Mouse (Mus musculus) kidney, postnatal 25 days (tissue): ENCODE data around the gene Zfp575.
A peak's percentile ranks its signal among the peaks of the same experiment; 100 is the strongest.
"Not testable (repeated sequence)": the region's sequence is repeated elsewhere in the genome, so short reads cannot be mapped to it uniquely, and the experiment has no call there.

ENCODE experiments used
- DNase-seq, 2 experiments: peaks; one replicate each; pipeline ENCODE4 v3.0.0; 2021; ENCODE audit warnings: mixed read lengths in 2 of 2

The Zfp575 gene

GRCm38 (mm10) chr7:24587330-24588105, at the start of gene Zfp575, which contains the start of gene Ethe1:
TSS of gene Zfp575 (minus strand) at chr7:24587641.
TSS of gene Ethe1 (plus strand) at chr7:24587543.
- peak; percentile 42 to 66 for DNase-seq

- no peak for DNase-seq
Measured at GRCm38 (mm10) chr7:24637046-24637445, 49.6 kb upstream of the Zfp575 start.

GRCm38 (mm10) chr7:24636264-24636663, 48.8 kb upstream of the Zfp575 start, which contains the start of gene Lypd3:
TSS of gene Lypd3 (plus strand) at chr7:24636550.
- no peak for DNase-seq

- DNase-seq = no peak
Measured at GRCm38 (mm10) chr7:24630116-24630880, 42.9 kb upstream of the Zfp575 start.

- DNase-seq = no peak
Measured at GRCm38 (mm10) chr7:24629672-24630071, 42.2 kb upstream of the Zfp575 start.

- DNase-seq = peak; percentile 89 to 92
Measured at GRCm38 (mm10) chr7:24628685-24629610, 41.5 kb upstream of the Zfp575 start.

- no peak for DNase-seq
Measured at GRCm38 (mm10) chr7:24622967-24623366, 35.5 kb upstream of the Zfp575 start.

- DNase-seq = no peak
Measured at GRCm38 (mm10) chr7:24621193-24621592, 33.8 kb upstream of the Zfp575 start.

- no peak for DNase-seq
Measured at GRCm38 (mm10) chr7:24619671-24620397, 32.4 kb upstream of the Zfp575 start.

- not testable (repeated sequence) for DNase-seq
Measured at GRCm38 (mm10) chr7:24618374-24618773, 30.9 kb upstream of the Zfp575 start.

- DNase-seq = no peak
Measured at GRCm38 (mm10) chr7:24617763-24618162, 30.3 kb upstream of the Zfp575 start.

- no peak for DNase-seq
Measured at GRCm38 (mm10) chr7:24614816-24615215, 27.4 kb upstream of the Zfp575 start.

- no peak for DNase-seq
Measured at GRCm38 (mm10) chr7:24612308-24612910, 25.0 kb upstream of the Zfp575 start.

- no peak for DNase-seq
Measured at GRCm38 (mm10) chr7:24611709-24612108, 24.3 kb upstream of the Zfp575 start.

GRCm38 (mm10) chr7:24610879-24611494, 23.5 kb upstream of the Zfp575 start:
- peak; percentile 92 to 97 for DNase-seq

- DNase-seq = peak; percentile 42 to 82
Measured at GRCm38 (mm10) chr7:24610144-24610878, 22.9 kb upstream of the Zfp575 start, which contains the start of gene Phldb3. TSS of gene Phldb3 (plus strand) at chr7:24610763.

- no peak for DNase-seq
Measured at GRCm38 (mm10) chr7:24608561-24608960, 21.1 kb upstream of the Zfp575 start.

GRCm38 (mm10) chr7:24608017-24608416, 20.6 kb upstream of the Zfp575 start:
- DNase-seq = peak; percentile 71 to 86

- DNase-seq = peak; percentile 55 to 67
Measured at GRCm38 (mm10) chr7:24606046-24606445, 18.6 kb upstream of the Zfp575 start.

- no peak for DNase-seq
Measured at GRCm38 (mm10) chr7:24605561-24605960, 18.1 kb upstream of the Zfp575 start.
